10 mouse cellular contexts compared by ENCODE assay signal in genomic region chr5:110897114-110897788, GRCm38 (mm10). TPM values are rescaled to one million over a fixed set of nuclear protein-coding genes. Genes with fewer than 3 reads are reported as not detected.
DNase-seq lines count a peak whose midpoint lies in the region; ATAC-seq and TF ChIP-seq lines count a peak whose summit lies in the region.
"Had no signal": no experiment of that assay in that cellular context is flagged by ENCODE, and none has a peak within 500 bp of the region (broad histone marks: within the 10 kb centered on the region; RNA-seq: fewer than 3 reads in every experiment).

No protein-coding gene starts in this region.

- DNase-seq in brain, embryonic 14.5 days (ENCODE audit: low read depth): peak; percentile 61
- peak; percentile 11 for DNase-seq in embryonic facial prominence, embryonic 11.5 days (ENCODE audit: low spot score)
- DNase-seq in midbrain, embryonic 11.5 days (ENCODE audit: low spot score, missing footprints): peak; percentile 91
- no peak for DNase-seq in lung, postnatal 4 days
- DNase-seq in ovary, postnatal 10 days (ENCODE audit: low spot score): no peak
- DNase-seq: cerebellum, postnatal 14 days; liver, embryonic 13.5 days had no signal

- TF ChIP-seq POLR2A in brain, embryonic 14.5 days (IDR thresholded peaks at IDR 0.05; ENCODE audit: borderline replicate concordance, extremely low read depth, insufficient read depth, insufficient read length, poor library complexity, severe bottlenecking): no peak

- H3K9ac ChIP-seq in embryonic facial prominence, embryonic 11.5 days (replicated peaks; ENCODE audit: low read length): no peak overlapping the region
- H3K9ac ChIP-seq in forebrain, embryonic 16.5 days (replicated peaks; ENCODE audit: low read depth, low read length): no peak overlapping the region
- H3K9ac ChIP-seq in midbrain, embryonic 11.5 days (ENCODE audit: low read length): peak overlapping the region; percentile 3
- no peak overlapping the region for H3K9ac ChIP-seq in kidney, embryonic 16.5 days (replicated peaks; ENCODE audit: low read length)
- H3K9ac ChIP-seq: liver, embryonic 13.5 days had no signal

- no peak overlapping the region for H3K4me3 ChIP-seq in embryonic facial prominence, embryonic 11.5 days (ENCODE audit: low read depth, low read length)
- no peak overlapping the region for H3K4me3 ChIP-seq in forebrain, embryonic 16.5 days (replicated peaks; ENCODE audit: low read length)
- H3K4me3 ChIP-seq in midbrain, embryonic 11.5 days (ENCODE audit: low read depth, low read length): no peak overlapping the region
- H3K4me3 ChIP-seq in kidney, embryonic 16.5 days (ENCODE audit: low read length): no peak overlapping the region
- H3K4me3 ChIP-seq: liver, embryonic 13.5 days had no signal

- ATAC-seq in embryonic facial prominence, embryonic 11.5 days (replicated peaks; ENCODE audit: insufficient number of reproducible peaks, low FRiP score, low TSS enrichment, low read depth): no peak
- 0 out of 2 replicates have a peak, but pooled peaks have one; percentile 36 for ATAC-seq in forebrain, embryonic 16.5 days
- ATAC-seq in midbrain, embryonic 11.5 days (ENCODE audit: low FRiP score): peak; percentile 64; the same call in 1 of the 2 replicates
- ATAC-seq in kidney, embryonic 16.5 days (ENCODE audit: low FRiP score, low TSS enrichment): no peak
- no peak for ATAC-seq in megakaryocyte progenitor cell, adult 5-6 weeks (replicated peaks; ENCODE audit: poor library complexity)

- no peaks in the 10 kb centered on the region for H3K9me3 ChIP-seq in embryonic facial prominence, embryonic 11.5 days (replicated peaks; ENCODE audit: control insufficient read depth, low read length)
- H3K9me3 ChIP-seq in forebrain, embryonic 16.5 days (ENCODE audit: control insufficient read depth, low read length): no peaks in the 10 kb centered on the region
- no peaks in the 10 kb centered on the region for H3K9me3 ChIP-seq in midbrain, embryonic 11.5 days (ENCODE audit: control insufficient read depth, low read length)
- no peaks in the 10 kb centered on the region for H3K9me3 ChIP-seq in kidney, embryonic 16.5 days (ENCODE audit: low read length)
- H3K9me3 ChIP-seq: liver, embryonic 13.5 days had no signal

- no peaks in the 10 kb centered on the region for H3K27me3 ChIP-seq in embryonic facial prominence, embryonic 11.5 days (ENCODE audit: control insufficient read depth, insufficient read depth, low read length)
- no peaks in the 10 kb centered on the region for H3K27me3 ChIP-seq in forebrain, embryonic 16.5 days (replicated peaks; ENCODE audit: control insufficient read depth, insufficient read depth, low read length)
- H3K27me3 ChIP-seq in midbrain, embryonic 11.5 days (ENCODE audit: control insufficient read depth, insufficient read depth, low read length): no peaks in the 10 kb centered on the region
- no peaks in the 10 kb centered on the region for H3K27me3 ChIP-seq in kidney, embryonic 16.5 days (ENCODE audit: insufficient read depth, low read length)
- H3K27me3 ChIP-seq: liver, embryonic 13.5 days had no signal

- H3K36me3 ChIP-seq in embryonic facial prominence, embryonic 11.5 days (replicated peaks; ENCODE audit: control insufficient read depth, insufficient read depth, low read depth, low read length): peaks cover 8% of the 10 kb centered on the region; the same call in 1 of the 2 replicates
- H3K36me3 ChIP-seq in forebrain, embryonic 16.5 days (ENCODE audit: control insufficient read depth, insufficient read depth): no peaks in the 10 kb centered on the region
- H3K36me3 ChIP-seq in midbrain, embryonic 11.5 days (ENCODE audit: control insufficient read depth, insufficient read depth, low read length): peaks cover 9% of the 10 kb centered on the region
- peaks cover 10% of the 10 kb centered on the region; the same call in 1 of the 2 replicates for H3K36me3 ChIP-seq in kidney, embryonic 16.5 days (ENCODE audit: insufficient read depth, low read length)

- no peak overlapping the region for H3K27ac ChIP-seq in embryonic facial prominence, embryonic 11.5 days (replicated peaks; ENCODE audit: low read depth, low read length)
- 0 out of 2 replicates have a peak overlapping the region, but pooled peaks have one; percentile 4 for H3K27ac ChIP-seq in forebrain, embryonic 16.5 days (ENCODE audit: low read length)
- peak overlapping the region; percentile 50 for H3K27ac ChIP-seq in midbrain, embryonic 11.5 days (ENCODE audit: low read depth, low read length)
- H3K27ac ChIP-seq in kidney, embryonic 16.5 days (ENCODE audit: low read length): no peak overlapping the region
- H3K27ac ChIP-seq: liver, embryonic 13.5 days had no signal

- no peak overlapping the region for H3K4me2 ChIP-seq in embryonic facial prominence, embryonic 11.5 days (ENCODE audit: low read depth, low read length)
- H3K4me2 ChIP-seq in forebrain, embryonic 16.5 days (ENCODE audit: low read length): no peak overlapping the region
- H3K4me2 ChIP-seq in midbrain, embryonic 11.5 days: no peak overlapping the region
- H3K4me2 ChIP-seq in kidney, embryonic 16.5 days (replicated peaks; ENCODE audit: low read depth, low read length): no peak overlapping the region
- H3K4me2 ChIP-seq: liver, embryonic 13.5 days had no signal

- 47% methylated on average over 7 of the region's 7 CpGs for WGBS in embryonic facial prominence, embryonic 11.5 days
- 13% methylated on average over 7 of the region's 7 CpGs for WGBS in forebrain, embryonic 16.5 days
- 18% methylated on average over 7 of the region's 7 CpGs for WGBS in midbrain, embryonic 11.5 days
- 47% methylated on average over 7 of the region's 7 CpGs for whole genome bisulfite sequencing in kidney, embryonic 16.5 days

- no peak for TF ChIP-seq CTCF in brain, embryonic 14.5 days (IDR thresholded peaks at IDR 0.05; ENCODE audit: borderline replicate concordance, extremely low read depth, insufficient read depth, insufficient read length)

- no peaks in the 10 kb centered on the region for H3K4me1 ChIP-seq in embryonic facial prominence, embryonic 11.5 days (ENCODE audit: control insufficient read depth, insufficient read depth, low read length)
- H3K4me1 ChIP-seq in forebrain, embryonic 16.5 days (replicated peaks; ENCODE audit: control insufficient read depth, insufficient read depth, low read length): peaks cover 6% of the 10 kb centered on the region
- H3K4me1 ChIP-seq in midbrain, embryonic 11.5 days (ENCODE audit: control insufficient read depth, insufficient read depth, low read length): peaks cover 19% of the 10 kb centered on the region
- no peaks in the 10 kb centered on the region for H3K4me1 ChIP-seq in kidney, embryonic 16.5 days (ENCODE audit: insufficient read depth, low read length)
- H3K4me1 ChIP-seq: liver, embryonic 13.5 days had no signal

RNA-seq across cellular contexts. Expression of gene Ttc28, which starts 17.6 kb away (rescaled TPM):
- 23.2 and 39.8 TPM in 2 replicates for polyA plus RNA-seq in brain, embryonic 14.5 days (2012; rRNA removed)
- polyA plus RNA-seq in embryonic facial prominence, embryonic 11.5 days (2014; fragmentation: Nextera tagmentation; extraction: Ambion mirVana): 11.7 and 12.0 TPM in 2 replicates
- polyA plus RNA-seq in forebrain, embryonic 16.5 days (2015; fragmentation: Nextera tagmentation; extraction: Ambion mirVana): 40.5 and 47.3 TPM in 2 replicates
- 12.7 and 13.5 TPM in 2 replicates for polyA plus RNA-seq in midbrain, embryonic 11.5 days (2014; fragmentation: Nextera tagmentation; extraction: Ambion mirVana)
- polyA plus RNA-seq in kidney, embryonic 16.5 days (2015; fragmentation: Nextera tagmentation; extraction: Ambion mirVana): 12.1 and 14.7 TPM in 2 replicates
- total RNA-seq in megakaryocyte progenitor cell, adult 5-6 weeks (2015): 1.2 and 2.0 TPM in 2 replicates
- 0.50 and 1.9 TPM in 2 replicates for total RNA-seq in megakaryocyte progenitor cell, adult 5-6 weeks (2017)

RNA-seq across cellular contexts. Expression of gene Chek2, which starts 57.5 kb away (rescaled TPM):
- 6.3 and 12.2 TPM in 2 replicates for polyA plus RNA-seq in brain, embryonic 14.5 days (2012; rRNA removed)
- 24.7 and 25.5 TPM in 2 replicates for polyA plus RNA-seq in embryonic facial prominence, embryonic 11.5 days (2014; fragmentation: Nextera tagmentation; extraction: Ambion mirVana)
- 13.5 and 13.7 TPM in 2 replicates for polyA plus RNA-seq in forebrain, embryonic 16.5 days (2015; fragmentation: Nextera tagmentation; extraction: Ambion mirVana)
- 26.8 and 28.5 TPM in 2 replicates for polyA plus RNA-seq in midbrain, embryonic 11.5 days (2014; fragmentation: Nextera tagmentation; extraction: Ambion mirVana)
- 32.8 and 36.7 TPM in 2 replicates for polyA plus RNA-seq in kidney, embryonic 16.5 days (2015; fragmentation: Nextera tagmentation; extraction: Ambion mirVana)
- 29.8 and 30.4 TPM in 2 replicates for total RNA-seq in megakaryocyte progenitor cell, adult 5-6 weeks (2015)
- total RNA-seq in megakaryocyte progenitor cell, adult 5-6 weeks (2017): 27.4 and 32.9 TPM in 2 replicates

RNA-seq across cellular contexts. Expression of gene Hscb, which starts 57.7 kb away (rescaled TPM):
- 7.9 and 9.0 TPM in 2 replicates for polyA plus RNA-seq in brain, embryonic 14.5 days (2012; rRNA removed)
- 27.1 and 28.7 TPM in 2 replicates for polyA plus RNA-seq in embryonic facial prominence, embryonic 11.5 days (2014; fragmentation: Nextera tagmentation; extraction: Ambion mirVana)
- 9.4 and 12.1 TPM in 2 replicates for polyA plus RNA-seq in forebrain, embryonic 16.5 days (2015; fragmentation: Nextera tagmentation; extraction: Ambion mirVana)
- polyA plus RNA-seq in midbrain, embryonic 11.5 days (2014; fragmentation: Nextera tagmentation; extraction: Ambion mirVana): 21.0 and 25.0 TPM in 2 replicates
- 32.1 and 35.3 TPM in 2 replicates for polyA plus RNA-seq in kidney, embryonic 16.5 days (2015; fragmentation: Nextera tagmentation; extraction: Ambion mirVana)
- total RNA-seq in megakaryocyte progenitor cell, adult 5-6 weeks (2015): 53.7 and 69.4 TPM in 2 replicates
- total RNA-seq in megakaryocyte progenitor cell, adult 5-6 weeks (2017): 61.3 and 76.2 TPM in 2 replicates

Comparison
In these comparisons a context has a peak if more than half of its experiments do, and no peak if none do; other contexts are left out.
1. DNase-seq: peak in brain, embryonic 14.5 days (single experiment), embryonic facial prominence, embryonic 11.5 days (single experiment) and midbrain, embryonic 11.5 days (single experiment); none in lung, postnatal 4 days (0 of 2) and ovary, postnatal 10 days (single experiment).
2. ATAC-seq: peak in forebrain, embryonic 16.5 days (single experiment) and midbrain, embryonic 11.5 days (single experiment); none in embryonic facial prominence, embryonic 11.5 days (single experiment), kidney, embryonic 16.5 days (single experiment) and megakaryocyte progenitor cell, adult 5-6 weeks (single experiment).
3. H3K27ac ChIP-seq: peak in forebrain, embryonic 16.5 days (single experiment) and midbrain, embryonic 11.5 days (single experiment); none in embryonic facial prominence, embryonic 11.5 days (single experiment) and kidney, embryonic 16.5 days (single experiment).